Mouse (Mus musculus) spleen, adult 2 months (tissue): Measurements from ENCODE around the gene Zfp568.

ENCODE experiments used
- CTCF ChIP-seq: fragments of 200-500 bp; IDR thresholded peaks from 2 replicates; pipeline ENCODE4 v1.5.1; 2011; ENCODE audit warnings: mild to moderate bottlenecking, inconsistent platforms; ENCODE audit not compliant: insufficient read depth, insufficient read length, insufficient replicate concordance; ENCODE audit errors: extremely low read depth
- POLR2A ChIP-seq: fragments of 200-500 bp; IDR thresholded peaks from 2 replicates; pipeline ENCODE4 v1.6.1; 2011; ENCODE audit warnings: low read depth, low read length, inconsistent platforms

DNA sequence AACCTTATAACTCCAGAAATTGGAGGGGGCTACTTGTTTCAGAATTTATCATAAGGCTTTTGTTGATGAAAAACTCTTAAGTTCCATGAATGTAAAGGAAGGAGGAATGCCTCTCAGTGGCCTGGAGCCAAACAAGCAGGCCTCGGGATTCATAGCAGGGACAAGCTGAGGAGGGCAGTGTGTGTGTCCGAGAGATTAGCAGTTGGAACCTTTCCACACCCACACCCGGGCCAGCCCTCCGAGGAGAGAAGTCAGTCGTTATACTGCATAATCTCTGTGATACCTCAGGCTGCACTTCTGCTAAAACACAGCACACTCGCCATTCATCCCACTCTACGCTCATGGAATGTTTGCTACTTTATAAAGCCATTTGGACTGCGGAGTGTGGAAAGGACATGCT is 40.0 kb downstream of the Zfp568 start:
- TF ChIP-seq POLR2A (no peak), CTCF (no peak)
